Mouse (Mus musculus) yolk sac, embryonic 10.5 days (tissue): ENCODE data around the gene Txnrd2.
A peak's percentile ranks its signal among the peaks of the same experiment; 100 is the strongest.

ENCODE experiments used
- DNase-seq: peaks from one replicate; pipeline ENCODE4 v3.0.0-alpha.2; 2017; ENCODE audit warnings: low spot score

Gene Txnrd2

DNA sequence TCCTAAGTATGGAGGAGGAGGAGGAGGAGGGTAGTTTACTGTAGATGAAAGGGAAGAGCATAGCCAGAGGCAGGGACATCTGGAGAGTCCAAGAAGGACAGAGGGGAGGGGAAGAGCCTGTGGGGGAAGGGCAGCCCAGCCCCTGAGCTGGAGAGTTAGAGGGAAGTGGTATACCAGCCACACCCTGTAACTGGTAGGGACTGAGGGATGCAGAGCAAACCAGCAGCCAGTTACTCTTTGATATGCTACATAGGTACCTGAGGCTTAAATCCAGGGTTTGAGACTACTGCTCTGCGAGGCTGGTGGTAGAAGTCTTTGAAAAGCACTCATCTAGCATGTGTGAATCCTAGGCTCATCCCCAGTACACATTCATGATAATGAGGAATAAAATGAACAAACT, 64.7 kb downstream of the Txnrd2 start:
- DNase-seq = no peak

DNA sequence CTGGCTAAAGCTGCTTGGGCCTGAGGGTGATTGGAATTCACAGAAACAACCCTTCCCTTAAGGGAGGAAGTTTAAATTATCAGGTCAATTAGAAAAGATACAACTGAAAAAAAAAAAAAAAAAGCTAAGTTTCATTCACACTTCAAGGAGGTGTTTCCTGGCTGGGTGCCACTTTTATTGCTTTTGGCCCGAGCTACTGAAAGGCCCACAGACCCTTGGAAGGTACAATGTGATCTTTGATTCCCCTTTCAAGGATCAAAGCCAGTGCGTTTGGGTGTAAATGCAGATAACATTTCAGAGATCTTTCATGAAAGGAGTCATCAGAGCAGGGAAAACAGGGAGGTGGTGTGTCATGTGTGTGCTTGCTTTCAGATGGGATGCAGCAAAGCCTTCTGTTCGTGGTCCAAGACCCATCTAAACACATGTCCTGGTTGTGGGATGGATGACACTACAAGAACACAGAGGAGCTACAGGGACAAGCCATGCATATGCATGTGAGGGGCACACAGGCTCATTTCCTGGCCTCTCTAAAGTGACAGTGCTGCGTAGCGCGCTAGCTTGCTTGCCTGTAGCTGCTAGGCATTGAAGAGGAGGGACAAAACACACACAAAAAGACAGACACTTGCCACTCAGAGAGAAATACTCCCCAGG, 71.8 kb downstream of the Txnrd2 start:
- no peak for DNase-seq

DNA sequence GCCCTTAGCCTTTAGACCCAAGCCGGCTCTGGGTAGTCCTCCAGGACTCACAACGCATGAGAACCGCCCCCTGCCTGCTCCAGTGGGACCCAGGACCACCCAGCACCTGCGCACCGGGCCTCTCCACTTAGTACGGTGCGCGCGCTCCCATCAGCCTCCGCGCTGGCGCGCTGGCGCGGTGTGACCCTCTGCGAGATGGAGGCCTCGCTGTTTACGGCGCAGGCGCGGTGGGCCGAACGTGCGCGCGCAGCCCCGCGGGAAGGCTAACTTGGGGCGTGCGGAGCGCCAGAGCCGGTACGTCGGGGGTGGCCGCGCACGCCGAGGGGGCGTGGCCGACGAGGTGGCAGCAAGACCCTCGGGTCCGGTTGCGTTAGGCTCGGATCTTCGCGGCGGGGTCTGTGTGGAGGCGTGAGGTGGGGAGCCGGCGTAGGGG, 72.4 kb downstream of the Txnrd2 start, which contains the start of the genes Gnb1l and Rtl10:
Gene Gnb1l, plus strand, starts transcription at position 156 of the 433 bp plus-strand sequence.
Gene Rtl10, plus strand, starts transcription at position 344 of the 433 bp plus-strand sequence.
- DNase-seq = peak; percentile 96

DNA sequence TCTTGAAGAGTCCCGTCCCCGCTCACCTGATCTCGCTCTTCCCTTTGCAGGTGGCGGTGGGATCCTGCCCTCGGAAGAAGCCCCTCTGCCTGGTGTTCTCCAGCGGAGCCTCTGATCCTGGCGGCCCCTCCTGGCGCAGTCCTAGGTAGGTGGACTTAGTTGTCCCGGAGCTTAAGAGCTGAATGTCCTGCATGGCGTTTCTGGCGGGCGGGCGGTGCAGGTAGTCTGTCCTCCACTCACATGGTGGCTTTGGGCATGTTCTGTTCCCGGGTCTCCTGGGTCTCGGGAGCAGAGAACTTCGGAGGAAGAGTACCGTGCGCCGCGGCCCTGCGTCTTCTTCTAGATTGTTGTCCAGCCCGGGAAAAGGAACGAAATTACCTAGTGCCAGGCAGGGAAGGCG, 72.8 kb downstream of the Txnrd2 start:
- no peak for DNase-seq

DNA sequence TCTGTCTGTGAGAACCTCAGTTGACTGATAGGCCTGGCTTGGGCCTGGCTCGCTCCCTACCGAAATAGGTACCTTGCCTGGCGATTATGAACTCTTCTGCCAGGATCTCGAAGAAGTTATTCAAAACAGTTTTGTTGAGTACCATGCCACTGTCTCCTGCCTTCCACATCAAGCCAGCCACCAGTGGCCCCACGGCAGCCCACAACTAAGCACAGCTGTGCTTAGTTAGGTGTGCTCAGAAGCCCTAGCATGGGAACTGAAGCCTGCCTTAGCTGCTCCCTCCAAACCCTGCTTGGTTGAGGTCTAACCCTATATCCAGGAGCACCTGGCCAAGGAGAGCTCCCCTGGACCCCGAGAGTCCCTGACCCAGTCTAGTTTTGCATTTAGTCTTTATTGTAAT, 75.3 kb downstream of the Txnrd2 start:
- DNase-seq = no peak

DNA sequence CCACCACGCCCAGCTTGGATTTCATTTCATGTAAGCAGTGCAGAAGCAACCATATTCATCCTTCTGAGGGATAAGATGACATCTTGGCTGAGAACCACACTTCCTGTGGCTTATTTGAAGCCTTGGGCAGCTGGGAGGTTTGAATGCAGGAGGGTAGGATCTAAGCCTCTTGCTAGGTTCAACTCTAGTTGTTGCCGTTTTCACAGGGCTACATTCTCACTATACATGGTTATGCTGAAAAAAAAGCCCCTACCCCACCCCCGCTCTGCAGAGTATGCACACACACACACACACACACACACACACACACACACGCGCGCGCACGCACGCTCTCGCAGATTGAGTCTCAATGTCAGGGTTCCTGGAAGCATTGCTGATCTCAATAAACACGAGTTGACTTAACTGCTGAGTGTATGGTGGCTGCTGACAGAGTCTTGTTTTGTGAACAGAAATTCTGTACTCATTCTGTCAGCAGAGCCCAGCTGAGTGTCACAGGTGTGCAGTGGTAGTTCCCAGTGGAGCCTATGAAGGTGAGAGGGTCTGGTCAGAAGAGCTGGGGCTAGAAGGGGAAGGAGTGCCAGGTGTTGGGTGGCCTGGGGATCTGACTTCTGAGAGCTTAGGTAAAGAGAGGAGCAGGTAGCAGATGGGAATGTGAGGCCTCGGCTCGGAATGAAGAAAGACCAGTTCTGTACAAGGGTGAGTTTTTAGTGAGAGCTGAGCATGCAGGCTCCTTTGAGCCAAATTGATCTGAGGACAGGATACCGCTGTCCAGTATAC, 77.6 kb downstream of the Txnrd2 start:
- DNase-seq = no peak

DNA sequence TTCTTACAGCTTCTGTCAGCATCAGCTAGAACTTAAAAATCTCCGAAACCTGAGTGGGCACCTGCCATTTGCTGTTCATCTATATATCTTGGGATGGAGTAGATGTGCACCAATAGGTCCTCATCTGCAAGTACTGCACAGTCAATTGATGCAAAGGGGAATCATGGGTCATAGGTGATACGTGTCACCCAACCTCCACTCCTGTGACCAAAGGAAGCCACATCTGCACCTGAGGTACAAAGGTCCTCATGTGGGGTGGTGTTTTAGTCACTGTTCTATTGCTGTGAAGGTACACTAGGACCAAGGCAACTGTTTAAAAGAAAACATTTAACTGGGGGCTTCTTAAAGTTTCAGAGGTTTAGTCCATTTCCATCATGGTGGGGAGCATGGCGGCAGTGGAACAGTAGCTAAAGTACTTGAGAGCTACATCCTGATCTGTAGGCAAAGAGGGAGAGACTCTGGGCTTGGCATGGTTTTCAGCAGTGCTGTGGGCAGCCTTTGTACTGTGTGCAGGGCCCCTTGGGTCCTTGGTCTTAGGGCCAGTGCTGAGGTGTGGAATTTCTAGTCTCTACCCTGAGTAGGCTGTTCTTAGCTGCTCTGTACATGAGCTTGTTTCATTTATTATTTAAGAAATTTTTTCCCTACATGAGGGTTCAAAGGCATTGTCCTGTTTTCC, 80.5 kb downstream of the Txnrd2 start:
- no peak for DNase-seq

DNA sequence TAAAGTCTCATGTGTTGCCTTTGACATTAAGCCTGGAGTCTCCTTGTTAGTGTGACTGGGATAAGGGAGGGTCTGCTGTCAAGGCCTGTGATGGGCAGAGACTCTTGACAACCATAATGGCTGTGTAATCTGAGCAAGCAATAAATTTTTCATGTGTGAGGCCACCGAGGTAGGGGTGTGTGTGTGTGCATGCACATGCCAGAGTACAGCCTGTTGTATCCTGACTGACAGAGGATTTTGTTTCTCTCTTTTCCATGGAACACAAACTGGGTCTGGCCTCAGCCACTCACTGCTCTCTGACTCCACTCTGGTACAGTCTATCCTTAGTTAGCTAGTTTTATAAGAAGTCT, 81.0 kb downstream of the Txnrd2 start:
- no peak for DNase-seq

DNA sequence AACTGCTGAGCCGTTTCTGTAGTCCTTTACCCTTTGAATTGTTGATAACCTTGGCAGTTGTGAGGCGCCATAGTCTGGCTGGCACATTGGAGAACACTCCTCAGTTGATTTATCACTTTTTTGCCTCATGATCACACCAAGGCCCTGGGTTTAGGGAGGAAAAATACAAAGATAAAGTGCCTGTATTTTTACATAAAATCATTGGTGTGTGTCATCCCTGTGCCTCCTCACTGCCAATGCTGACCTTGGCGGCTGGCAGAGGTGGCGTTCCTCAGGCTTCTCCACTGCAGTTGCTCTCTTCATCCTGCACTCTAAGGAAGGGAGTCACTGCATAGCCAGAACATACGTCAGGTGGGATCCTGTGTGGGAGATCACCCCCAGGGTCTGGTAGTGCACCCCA, 85.6 kb downstream of the Txnrd2 start:
- DNase-seq = no peak

DNA sequence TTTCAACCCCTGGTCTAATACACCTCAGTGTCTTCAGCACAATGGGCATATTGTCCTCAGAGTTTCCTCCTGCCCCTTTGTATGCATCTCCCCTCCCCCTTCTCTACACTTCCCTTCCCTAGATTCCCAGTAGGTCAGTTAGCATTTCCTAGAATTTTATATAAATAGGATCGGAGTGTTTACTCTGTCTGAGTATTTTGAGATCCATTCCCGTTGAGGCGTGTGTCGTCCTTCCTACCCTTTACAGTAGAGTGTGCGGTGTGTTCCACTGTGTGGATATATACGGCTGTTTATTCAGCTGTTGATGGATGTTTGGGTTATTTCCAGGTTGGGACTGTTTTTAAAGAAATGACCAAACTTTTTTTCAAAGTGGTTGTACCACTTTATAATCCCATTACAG, 87.3 kb downstream of the Txnrd2 start:
- no peak for DNase-seq

DNA sequence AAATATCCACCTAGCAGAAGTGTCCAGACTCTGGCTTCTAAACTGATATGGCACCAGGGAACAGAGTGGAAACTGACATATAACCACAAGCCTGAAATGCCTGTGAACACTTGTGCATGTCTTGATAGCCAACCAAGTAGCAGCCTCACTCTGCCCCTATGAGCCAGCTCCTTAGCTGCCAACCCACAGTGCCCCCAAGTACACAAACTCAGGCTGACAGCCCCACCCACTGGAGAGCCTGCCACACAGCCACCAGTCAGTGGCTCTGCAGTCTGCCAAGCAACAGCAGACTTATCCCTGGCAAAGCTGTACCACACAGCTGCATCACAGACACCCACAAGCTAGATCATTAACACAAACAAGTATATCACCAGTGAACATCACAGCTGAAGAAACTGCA, 91.9 kb downstream of the Txnrd2 start:
- no peak for DNase-seq

DNA sequence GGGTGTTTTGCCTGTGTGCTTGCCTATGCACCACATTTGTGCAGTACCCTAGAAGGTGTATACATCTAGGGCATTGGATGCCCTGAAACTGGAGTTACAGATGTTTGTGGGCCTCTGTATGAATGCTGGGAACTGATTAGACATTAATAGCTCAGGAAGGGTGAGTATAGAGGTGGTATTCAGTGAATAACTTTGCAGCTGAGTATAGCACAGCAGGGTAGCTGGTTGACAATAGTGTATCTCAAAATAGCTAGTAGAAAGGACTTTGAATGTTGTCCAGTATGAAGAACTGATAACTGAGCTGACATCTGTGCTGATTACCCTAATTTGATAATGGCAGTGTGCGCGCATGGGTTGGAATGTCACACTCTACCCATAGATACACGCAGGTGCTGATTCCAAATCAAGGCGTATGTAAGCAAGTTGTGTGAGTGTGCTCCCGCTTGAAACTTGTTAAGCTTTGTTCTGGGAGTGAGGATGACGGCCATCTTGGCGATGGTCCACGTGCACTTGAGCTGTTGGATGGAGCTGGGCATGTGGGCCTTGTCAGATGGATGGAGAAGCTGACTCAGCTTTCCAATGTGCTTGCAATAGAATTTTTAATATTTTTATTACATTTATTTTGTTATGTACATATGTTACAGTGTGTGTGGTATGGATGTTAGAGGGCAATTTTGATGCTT, 97.5 kb downstream of the Txnrd2 start:
- no peak for DNase-seq

DNA sequence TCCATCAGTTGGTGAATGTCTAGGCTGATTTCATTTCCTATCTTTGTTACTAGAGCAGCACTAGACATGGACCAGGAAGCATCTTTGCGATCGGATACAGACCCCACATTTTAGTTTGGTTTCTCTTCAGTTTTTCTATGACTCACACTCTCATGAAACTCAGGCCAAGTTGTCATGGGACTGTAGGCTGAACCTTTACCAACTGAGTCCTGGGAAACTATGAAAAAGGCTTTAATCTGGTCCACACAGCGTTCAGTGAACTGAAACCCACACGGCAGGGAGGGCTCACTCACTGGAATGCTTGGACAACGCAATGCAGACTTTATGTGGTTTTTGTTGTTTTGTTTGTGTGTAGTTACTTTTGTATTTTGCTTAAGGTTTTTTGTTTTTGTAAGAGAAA, 102.5 kb downstream of the Txnrd2 start:
- no peak for DNase-seq
